Mouse (Mus musculus): ENCODE results near the gene Ube2v1.

- TF ChIP-seq CTCF (IDR thresholded peaks at IDR 0.05; ENCODE audit: control insufficient read depth, insufficient read depth, insufficient read length) (no peak), FOSL1 (IDR thresholded peaks at IDR 0.05; ENCODE audit: insufficient read depth, low read length, poor library complexity, severe bottlenecking) (no peak), USF1 (IDR thresholded peaks at IDR 0.05; ENCODE audit: low read depth) (no peak), MAX (IDR thresholded peaks at IDR 0.05) (no peak), MYOD1 (IDR thresholded peaks at IDR 0.05; ENCODE audit: control insufficient read depth, insufficient read length, low read depth) (no peak), CEBPB (IDR thresholded peaks at IDR 0.05; ENCODE audit: low read depth) (no peak)
Observed at GRCm38 (mm10) chr2:167597492-167598186, 34.3 kb downstream of the Ube2v1 start.

Data from C2C12 (cell line).